12 mouse cellular contexts compared by ENCODE assay signal in genomic region chr11:34871456-34871855, GRCm38 (mm10).
"Had no signal": no experiment of that assay in that cellular context is flagged by ENCODE, and none has a peak within 500 bp of the region (broad histone marks: within the 10 kb centered on the region; RNA-seq: fewer than 3 reads in every experiment).

No protein-coding gene starts in this region.

- DNase-seq: left cerebral cortex, postnatal 4 days; lung, adult 18-20 months; retina, postnatal 1 day; right cerebral cortex, postnatal 4 days; thymus, adult 2 months; thymus, postnatal 36 days had no signal

- H3K4me3 ChIP-seq: limb, embryonic 13.5 days; midbrain, embryonic 12.5 days; neural tube, embryonic 13.5 days; stomach, embryonic 15.5 days had no signal

- H3K36me3 ChIP-seq: limb, embryonic 13.5 days; midbrain, embryonic 12.5 days; neural tube, embryonic 13.5 days; stomach, embryonic 15.5 days had no signal

- H3K4me1 ChIP-seq: limb, embryonic 13.5 days; midbrain, embryonic 12.5 days; neural tube, embryonic 13.5 days; stomach, embryonic 15.5 days had no signal

- ATAC-seq: midbrain, embryonic 16.5 days had no signal

- H3K27me3 ChIP-seq: limb, embryonic 13.5 days; midbrain, embryonic 12.5 days; neural tube, embryonic 13.5 days; stomach, embryonic 15.5 days had no signal

- H3K27ac ChIP-seq: limb, embryonic 13.5 days; liver, embryonic 14.5 days; midbrain, embryonic 12.5 days; neural tube, embryonic 13.5 days; stomach, embryonic 15.5 days had no signal

- H3K9me3 ChIP-seq: limb, embryonic 13.5 days; midbrain, embryonic 12.5 days; neural tube, embryonic 13.5 days; stomach, embryonic 15.5 days had no signal
